Comparison of ENCODE assay signal across 16 mouse cellular contexts in genomic region chr15:78075921-78076320, GRCm38 (mm10). TPM values are rescaled to one million over a fixed set of nuclear protein-coding genes. Genes with fewer than 3 reads are reported as not detected.
"Had no signal": no experiment of that assay in that cellular context is flagged by ENCODE, and none has a peak within 500 bp of the region (broad histone marks: within the 10 kb centered on the region; RNA-seq: fewer than 3 reads in every experiment).

No protein-coding gene starts in this region.

- DNase-seq: liver; liver, embryonic 13.5 days; liver, postnatal 0 days; lung, adult 18-20 months; lung, adult 2 months; lung, embryonic 14.5 days; lung, postnatal 10 days; lung, postnatal 14 days; lung, postnatal 36 days; lung, postnatal 4 days; midbrain, embryonic 14.5 days had no signal

RNA-seq across cellular contexts. Expression of gene Cacng2, which starts 43.9 kb away (rescaled TPM):
- total RNA-seq: liver, adult 2 months; megakaryocyte progenitor cell, adult 5-6 weeks; megakaryocyte, adult 5-6 weeks; megakaryocyte-erythroid progenitor cell, adult 5-6 weeks; monocyte, adult 5-6 weeks had no signal
